Mouse (Mus musculus) central nervous system, embryonic 11.5 days (tissue): ENCODE measurements around the gene Bahcc1. TPM values are rescaled to one million over a fixed set of nuclear protein-coding genes. Genes with fewer than 3 reads are reported as not detected.

Experiments used
- polyA plus RNA-seq: library from polyadenylated mRNA; depleted of rRNA; stranded (reverse); fragments of >200 nt; gene quantifications from 2 replicates; pipeline ENCODE4 v1.2.3, GENCODE M21; 2012; rRNA removed

Gene Bahcc1
- polyA plus RNA-seq, result 40.3 and 44.1 TPM in 2 replicates

GRCm38 (mm10) chr11:120232230-120233097, at the start of gene Bahcc1:
Gene Bahcc1 (plus strand): TSS chr11:120232947.

Other genes starting within 250 kb of the Bahcc1 start
- gene Aatk, start 185.8 kb upstream of the Bahcc1 start, polyA plus RNA-seq, result 6.1 and 6.4 TPM in 2 replicates
- gene Cep131, start 146.1 kb upstream of the Bahcc1 start, polyA plus RNA-seq, result 44.5 and 99.3 TPM in 2 replicates
- 33.3 and 41.7 TPM in 2 replicates for gene Tepsin, start 134.2 kb upstream of the Bahcc1 start, polyA plus RNA-seq
- gene Ndufaf8, start 134.0 kb upstream of the Bahcc1 start, polyA plus RNA-seq, result 37.5 and 49.6 TPM in 2 replicates
- gene Slc38a10, start 81.6 kb upstream of the Bahcc1 start, polyA plus RNA-seq, result 84.8 and 125 TPM in 2 replicates
- gene Actg1, start 115.6 kb downstream of the Bahcc1 start, polyA plus RNA-seq, result 1,155 and 2,096 TPM in 2 replicates
- 0.23 and 0.48 TPM in 2 replicates for gene Fscn2, start 128.6 kb downstream of the Bahcc1 start, polyA plus RNA-seq
- 26.2 and 38.4 TPM in 2 replicates for gene Faap100, start 145.8 kb downstream of the Bahcc1 start, polyA plus RNA-seq
- 43.1 and 58.4 TPM in 2 replicates for gene Nploc4, start 204.8 kb downstream of the Bahcc1 start, polyA plus RNA-seq
- 0.11 and 0.24 TPM in 2 replicates for gene Tspan10, start 209.7 kb downstream of the Bahcc1 start, polyA plus RNA-seq
- gene Pde6g, start 220.6 kb downstream of the Bahcc1 start, polyA plus RNA-seq, result 0.35 and 0.37 TPM in 2 replicates
- gene Oxld1, start 225.1 kb downstream of the Bahcc1 start, polyA plus RNA-seq, result 6.9 and 7.4 TPM in 2 replicates
- 36.2 and 42.9 TPM in 2 replicates for gene Ccdc137, start 225.2 kb downstream of the Bahcc1 start, polyA plus RNA-seq
- 30.2 and 41.6 TPM in 2 replicates for gene Arl16, start 234.7 kb downstream of the Bahcc1 start, polyA plus RNA-seq